Mouse (Mus musculus) stomach, postnatal 0 days (tissue): ENCODE results near the gene Tspan7. TPM values are rescaled to one million over a fixed set of nuclear protein-coding genes. Genes with fewer than 3 reads are reported as not detected.

ENCODE experiments used
- ATAC-seq: fragments of 200-750 bp; cut with Nextera tagmentation; 2 replicates; pipeline ENCODE4 v1.8.0; 2017; ENCODE audit not compliant: low FRiP score, low TSS enrichment
- DNase-seq: peaks from one replicate; pipeline ENCODE4 v3.0.0-alpha.2; 2016; ENCODE audit warnings: low spot score
- H3K27ac ChIP-seq: fragments of 300-500 bp; sonication (generic); replicated peaks from 2 replicates; pipeline ENCODE4 v1.5.1; 2014; ENCODE audit warnings: mild to moderate bottlenecking, control low read depth
- H3K27me3 ChIP-seq: fragments of 300-500 bp; sonication (generic); 2 replicates; pipeline ENCODE4 v1.6.1; 2014; ENCODE audit warnings: low read length; ENCODE audit not compliant: control insufficient read depth, insufficient read depth
- H3K36me3 ChIP-seq: fragments of 300-500 bp; sonication (generic); 2 replicates; pipeline ENCODE4 v1.6.1; 2014; ENCODE audit warnings: low read length, mixed read lengths; ENCODE audit not compliant: control insufficient read depth, insufficient read depth
- H3K4me1 ChIP-seq: fragments of 300-500 bp; sonication (generic); replicated peaks from 2 replicates; pipeline ENCODE4 v1.6.1; 2014; ENCODE audit warnings: antibody characterized with exemption; ENCODE audit not compliant: control insufficient read depth, insufficient read depth
- H3K4me2 ChIP-seq: fragments of 300-500 bp; sonication (generic); replicated peaks from 2 replicates; pipeline ENCODE4 v1.6.1; 2014; ENCODE audit warnings: low read depth, mild to moderate bottlenecking, control low read depth, moderate library complexity
- H3K4me3 ChIP-seq: fragments of 300-500 bp; sonication (generic); 2 replicates; pipeline ENCODE4 v1.5.1; 2014; ENCODE audit warnings: low read depth, low read length, control low read depth
- H3K9ac ChIP-seq: fragments of 300-500 bp; sonication (generic); 2 replicates; pipeline ENCODE4 v1.6.1; 2014; ENCODE audit warnings: mild to moderate bottlenecking, low read length, control low read depth, mixed read lengths
- H3K9me3 ChIP-seq: fragments of 300-500 bp; sonication (generic); 2 replicates; pipeline ENCODE4 v1.6.1; 2016; ENCODE audit warnings: low read length; ENCODE audit not compliant: control insufficient read depth
- CTCF ChIP-seq: IDR thresholded peaks from 2 replicates; pipeline ENCODE4 v1.5.1; 2016; ENCODE audit warnings: antibody characterized with exemption, low read depth, mild to moderate bottlenecking, moderate library complexity
- EP300 ChIP-seq: optimal IDR thresholded peaks from 2 replicates; pipeline ENCODE3; 2016; ENCODE audit warnings: antibody characterized with exemption
- WGBS: fragments of 180-500 bp; shearing (Covaris S2); extraction: QIAGEN DNeasy Blood & Tissue Kit; methylation state at CpG from one replicate; pipeline ENCODE4 v1.1.7; 2014; 5-methylcytosine and 5-hydroxymethylcytosine counted together
- polyA plus RNA-seq: library from polyadenylated mRNA; unstranded; fragments of >200 nt; fragmentation: Nextera tagmentation; extraction: Ambion mirVana; gene quantifications from 2 replicates; pipeline ENCODE4 v1.2.1, GENCODE M21; 2015

The Tspan7 gene
- polyA plus RNA-seq: 72.6 and 80.2 TPM in 2 replicates

DNA sequence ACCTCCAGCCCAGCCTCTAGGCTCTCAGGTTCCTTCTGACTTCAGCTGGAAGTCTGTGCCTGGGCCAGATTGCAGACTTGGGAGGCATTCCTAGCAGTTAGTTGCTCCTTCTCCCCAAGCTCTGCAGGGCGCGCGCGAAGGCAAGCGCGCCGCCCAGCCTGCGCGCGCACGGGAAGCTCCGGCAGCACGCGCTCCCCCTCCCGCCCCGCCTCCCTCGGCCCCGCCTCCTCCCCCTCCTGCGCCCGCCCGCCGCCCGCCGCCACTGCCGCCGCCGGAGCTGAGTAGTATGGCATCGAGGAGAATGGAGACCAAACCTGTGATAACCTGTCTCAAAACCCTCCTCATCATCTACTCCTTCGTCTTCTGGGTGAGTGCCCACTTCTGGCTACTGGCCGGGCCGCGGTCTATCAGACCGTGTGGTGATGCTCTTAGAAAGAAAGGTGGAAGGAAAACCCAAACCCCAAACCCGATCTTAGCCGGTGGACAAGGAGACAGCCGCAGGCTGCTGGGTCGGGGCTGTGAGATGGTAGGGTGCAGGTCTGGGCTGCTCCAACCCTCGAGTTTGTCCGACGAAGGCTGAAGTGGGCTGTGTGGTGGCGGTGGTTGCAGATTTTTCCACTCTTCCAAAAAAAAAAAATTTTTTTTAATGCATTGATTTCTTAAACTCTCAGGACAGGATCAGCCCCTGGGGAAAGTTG lies at the start of gene Tspan7:
Gene Tspan7, plus strand, starts transcription at position 287 of the 698 bp plus-strand sequence.
- no peaks in the 10 kb centered on the region for H3K36me3 ChIP-seq
- 22% methylated on average over 36 of the region's 41 CpGs for WGBS
- peak within 1 kb of the TSS; percentile 60 for H3K9ac ChIP-seq
- H3K9me3 ChIP-seq: no peaks in the 10 kb centered on the region
- ATAC-seq (peak; percentile 82), DNase-seq (peak; percentile 80)
- peak within 1 kb of the TSS; percentile 47 for H3K4me3 ChIP-seq
- 0 out of 2 replicates have a peak within 1 kb of the TSS, but pooled peaks have one; percentile 1 for H3K27ac ChIP-seq
- H3K4me1 ChIP-seq: no peaks in the 10 kb centered on the region
- peak within 1 kb of the TSS; percentile 64 for H3K4me2 ChIP-seq
- H3K27me3 ChIP-seq: no peaks in the 10 kb centered on the region
- TF ChIP-seq EP300 (no peak), CTCF (no peak)

DNA sequence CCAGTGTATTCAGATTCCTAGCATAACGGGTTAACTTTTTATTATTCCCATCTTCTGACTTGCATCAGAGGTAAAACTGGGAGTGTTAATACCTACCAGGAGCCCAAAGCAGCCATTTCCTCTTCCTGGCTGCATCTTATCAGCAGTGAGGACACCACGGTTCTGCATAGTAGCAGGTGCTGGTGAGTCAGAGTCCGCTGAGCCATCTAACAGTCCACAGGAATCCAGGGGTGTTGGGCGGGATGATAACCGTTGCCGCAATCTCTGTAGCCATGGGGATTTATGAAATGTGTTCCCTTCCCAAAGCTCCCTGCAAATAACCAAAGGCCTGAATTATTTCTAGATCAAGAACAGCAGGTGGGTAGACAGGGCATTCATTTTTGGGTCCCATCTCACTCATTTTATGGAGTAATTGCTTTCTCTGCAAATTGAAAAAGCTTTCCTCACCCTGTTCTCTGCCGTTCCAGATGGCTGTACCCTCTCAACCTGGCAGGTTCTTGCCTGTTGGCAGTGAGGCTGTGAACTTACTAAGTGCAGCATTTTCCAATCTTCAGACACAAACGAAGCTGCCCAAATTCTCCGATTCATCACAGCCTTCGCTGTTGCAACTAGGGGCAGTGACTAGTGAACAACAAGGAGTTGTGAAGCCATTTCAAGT lies 35.5 kb upstream of the Tspan7 start:
- H3K27me3 ChIP-seq: no peaks in the 10 kb centered on the region
- H3K9ac ChIP-seq: no peak overlapping the region
- ATAC-seq: no peak
- 83% methylated on average over 10 of the region's 10 CpGs for WGBS
- TF ChIP-seq EP300: no peak
- TF ChIP-seq CTCF: no peak
- no peak for DNase-seq
- H3K4me1 ChIP-seq: no peaks in the 10 kb centered on the region
- H3K36me3 ChIP-seq: no peaks in the 10 kb centered on the region
- no peak overlapping the region for H3K27ac ChIP-seq
- H3K9me3 ChIP-seq: no peaks in the 10 kb centered on the region
- H3K4me3 ChIP-seq: no peak overlapping the region
- no peak overlapping the region for H3K4me2 ChIP-seq

DNA sequence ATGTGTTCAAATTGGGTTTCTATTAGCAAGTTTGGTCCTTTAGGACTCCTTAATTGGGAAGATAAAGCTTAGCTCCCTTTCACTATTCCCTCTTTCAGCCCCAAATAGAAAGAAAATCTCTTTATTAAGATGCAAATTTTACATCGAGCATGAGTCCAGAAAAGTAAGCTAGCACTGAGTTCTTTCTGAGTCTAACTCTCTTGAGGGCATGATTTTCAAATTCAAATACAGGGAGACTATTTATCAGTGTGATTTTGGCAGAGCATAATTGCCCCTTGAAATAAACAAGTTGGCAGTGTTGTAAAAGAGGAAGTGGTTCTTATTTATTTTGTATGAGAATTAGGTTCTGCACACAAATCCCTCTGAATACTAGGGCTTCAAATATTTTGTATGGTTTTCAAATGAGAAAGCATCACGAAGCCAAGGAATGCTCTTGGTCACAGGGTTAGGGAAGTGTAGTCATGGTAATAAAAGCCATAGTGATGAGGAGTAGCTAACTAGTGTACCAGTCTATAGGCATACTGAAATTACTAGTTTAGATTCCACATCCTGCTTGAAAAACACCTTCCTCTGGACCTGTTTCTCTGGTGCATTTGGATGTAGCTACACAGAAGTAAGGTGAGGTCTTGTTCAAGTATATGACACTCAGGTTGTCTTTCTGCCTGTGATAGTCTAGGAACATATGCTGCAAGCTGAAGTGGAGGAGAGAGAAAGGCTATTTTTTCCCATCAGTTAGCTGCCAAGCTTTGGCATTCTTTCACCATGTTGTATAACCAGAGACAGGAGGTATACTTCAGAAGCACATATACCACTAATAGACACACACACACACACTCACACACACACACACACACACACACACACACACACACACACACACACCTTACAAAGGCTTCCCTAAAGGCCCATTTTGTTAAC lies 34.6 kb upstream of the Tspan7 start:
- Histone ChIP-seq H3K4me3 (no peak overlapping the region), H3K27ac (no peak overlapping the region), H3K9ac (no peak overlapping the region), H3K27me3 (no peaks in the 10 kb centered on the region), H3K4me1 (no peaks in the 10 kb centered on the region), H3K4me2 (no peak overlapping the region), H3K36me3 (no peaks in the 10 kb centered on the region), H3K9me3 (no peaks in the 10 kb centered on the region)
- WGBS: 62% methylated on average over 2 of the region's 2 CpGs
- TF ChIP-seq CTCF (no peak), EP300 (no peak)
- DNase-seq (no peak), ATAC-seq (no peak)

GRCm38 (mm10) chrX:10453798-10454197 lies 31.2 kb upstream of the Tspan7 start:
- no peak for DNase-seq
- no peak overlapping the region for H3K4me2 ChIP-seq
- H3K9ac ChIP-seq: no peak overlapping the region
- no peaks in the 10 kb centered on the region for H3K4me1 ChIP-seq
- H3K4me3 ChIP-seq: no peak overlapping the region
- no peaks in the 10 kb centered on the region for H3K36me3 ChIP-seq
- no peaks in the 10 kb centered on the region for H3K27me3 ChIP-seq
- no peak for ATAC-seq
- H3K9me3 ChIP-seq: no peaks in the 10 kb centered on the region
- 19% methylated on average over 1 of the region's 1 CpGs for WGBS
- no peak overlapping the region for H3K27ac ChIP-seq
- TF ChIP-seq CTCF (no peak), EP300 (no peak)

DNA sequence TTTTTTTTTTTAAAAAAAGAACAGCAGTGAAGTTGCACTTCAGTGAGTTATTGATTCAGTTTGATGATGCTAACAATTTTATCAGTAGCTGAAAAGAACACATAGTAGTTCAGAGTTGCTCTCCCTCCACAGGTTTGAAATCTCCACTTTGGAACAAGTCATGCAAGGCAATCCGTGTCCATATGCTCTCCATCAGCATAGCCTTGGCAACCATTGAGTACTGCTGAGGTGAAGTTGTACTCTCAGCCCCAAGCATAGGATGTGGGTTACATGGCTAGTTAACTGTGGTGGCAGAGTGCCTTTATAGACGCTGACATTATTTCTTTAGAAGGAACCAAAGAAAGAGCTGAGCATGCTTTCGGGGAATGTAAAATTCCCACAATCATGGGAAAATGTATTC lies 27.7 kb upstream of the Tspan7 start:
- ATAC-seq (no peak), DNase-seq (no peak)
- Histone ChIP-seq H3K9ac (no peak overlapping the region), H3K4me2 (no peak overlapping the region), H3K4me3 (no peak overlapping the region), H3K4me1 (no peaks in the 10 kb centered on the region), H3K27me3 (no peaks in the 10 kb centered on the region), H3K9me3 (no peaks in the 10 kb centered on the region), H3K27ac (no peak overlapping the region), H3K36me3 (no peaks in the 10 kb centered on the region)
- TF ChIP-seq CTCF: no peak
- no peak for TF ChIP-seq EP300
- 82% methylated on average over 3 of the region's 3 CpGs for WGBS
